Mouse (Mus musculus): ENCODE results near the gene Ky. TPM values are rescaled to one million over a fixed set of nuclear protein-coding genes. Genes with fewer than 3 reads are reported as not detected.

Gene Ky
- polyA plus RNA-seq, 1 experiment from 2014 or later: 0.03 TPM

DNA sequence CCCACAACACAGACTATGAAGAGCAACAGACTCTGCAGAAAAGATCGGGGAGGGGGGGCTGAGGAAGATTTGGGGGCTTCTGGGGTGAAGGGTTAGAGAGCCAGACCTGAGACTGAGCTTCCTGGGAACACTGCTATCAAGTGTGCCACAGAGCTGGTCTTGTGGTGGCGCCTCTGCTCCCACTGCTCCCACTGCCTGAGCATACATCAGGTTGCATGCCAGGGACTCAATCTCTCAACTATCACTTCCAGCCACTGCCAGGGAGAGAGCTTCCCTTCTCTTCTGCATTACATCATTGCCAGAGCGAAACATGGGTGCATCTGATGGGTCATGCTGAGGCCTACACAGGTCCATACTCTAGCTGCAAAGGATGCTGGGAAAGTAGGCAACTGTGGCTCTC, 2.8 kb downstream of the Ky start:
- H3K4me2 ChIP-seq: no peak overlapping the region
- H3K27ac ChIP-seq: no peak overlapping the region
- H3K9me3 ChIP-seq (replicated peaks): no peaks in the 10 kb centered on the region
- H3K9ac ChIP-seq: no peak overlapping the region
- ATAC-seq (ENCODE audit: low read depth): no peak
- peaks cover 37% of the 10 kb centered on the region for H3K27me3 ChIP-seq
- 65% methylated on average over 3 of the region's 3 CpGs for WGBS (ENCODE audit: insufficient replicate concordance)
- DNase-seq: no peak
- no peaks in the 10 kb centered on the region for H3K36me3 ChIP-seq
- no peak overlapping the region for H3K4me3 ChIP-seq (replicated peaks)
- H3K4me1 ChIP-seq (replicated peaks): no peaks in the 10 kb centered on the region

DNA sequence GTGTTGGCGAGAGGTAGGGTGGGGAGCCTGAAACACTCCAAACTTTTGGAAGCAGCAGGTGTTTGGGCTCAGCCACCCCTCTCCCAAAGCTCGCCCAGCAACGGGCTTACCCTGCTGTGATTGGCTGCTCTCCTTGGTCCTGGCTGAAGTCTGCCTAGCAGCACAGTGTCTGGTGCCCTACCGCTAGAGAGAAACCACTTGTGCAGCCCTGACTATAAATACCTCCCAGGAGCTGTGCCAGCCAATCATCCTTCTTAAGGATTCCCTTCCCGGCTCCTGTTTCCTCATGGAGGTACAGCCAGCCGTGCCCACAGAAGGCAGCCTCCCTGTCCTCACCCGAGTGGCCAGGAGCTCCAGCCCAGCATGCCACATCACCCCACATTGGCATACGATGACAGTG, 5.9 kb downstream of the Ky start:
- H3K27me3 ChIP-seq: peaks cover 30% of the 10 kb centered on the region
- ATAC-seq (ENCODE audit: low read depth) (no peak), DNase-seq (no peak)
- WGBS (ENCODE audit: insufficient replicate concordance): 40% methylated on average over 8 of the region's 8 CpGs
- no peaks in the 10 kb centered on the region for H3K9me3 ChIP-seq (replicated peaks)
- H3K36me3 ChIP-seq: no peaks in the 10 kb centered on the region
- H3K9ac ChIP-seq: no peak overlapping the region
- no peak overlapping the region for H3K27ac ChIP-seq
- H3K4me2 ChIP-seq: no peak overlapping the region
- H3K4me1 ChIP-seq (replicated peaks): no peaks in the 10 kb centered on the region
- H3K4me3 ChIP-seq (replicated peaks): no peak overlapping the region

DNA sequence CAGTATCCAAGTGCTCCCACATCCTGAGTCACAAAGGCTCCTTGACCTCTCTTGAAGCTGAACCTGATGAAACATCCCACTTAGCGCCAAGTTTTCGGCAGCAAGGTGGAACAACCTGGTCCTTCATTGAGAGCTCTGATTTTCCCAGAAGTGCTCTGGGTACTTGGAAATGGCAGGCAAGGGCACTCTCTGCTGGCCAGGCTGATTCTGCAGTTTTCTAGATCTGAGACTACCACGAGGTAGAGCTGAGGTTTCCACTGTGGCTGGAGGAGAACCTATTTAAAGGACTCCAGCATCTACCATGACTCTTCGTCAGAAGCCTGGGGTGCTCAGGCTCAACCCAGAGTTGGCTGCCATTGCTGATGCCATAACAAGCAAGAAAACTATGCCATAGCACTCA, 8.0 kb downstream of the Ky start:
- Histone ChIP-seq H3K9ac (no peak overlapping the region), H3K9me3 (replicated peaks) (no peaks in the 10 kb centered on the region), H3K4me2 (no peak overlapping the region), H3K27ac (no peak overlapping the region), H3K27me3 (peaks cover 9% of the 10 kb centered on the region; the same call in 1 of the 2 replicates), H3K36me3 (no peaks in the 10 kb centered on the region), H3K4me3 (replicated peaks) (no peak overlapping the region), H3K4me1 (replicated peaks) (no peaks in the 10 kb centered on the region)
- ATAC-seq (ENCODE audit: low read depth) (no peak), DNase-seq (no peak)
- WGBS (ENCODE audit: insufficient replicate concordance): 49% methylated on average over 4 of the region's 4 CpGs

DNA sequence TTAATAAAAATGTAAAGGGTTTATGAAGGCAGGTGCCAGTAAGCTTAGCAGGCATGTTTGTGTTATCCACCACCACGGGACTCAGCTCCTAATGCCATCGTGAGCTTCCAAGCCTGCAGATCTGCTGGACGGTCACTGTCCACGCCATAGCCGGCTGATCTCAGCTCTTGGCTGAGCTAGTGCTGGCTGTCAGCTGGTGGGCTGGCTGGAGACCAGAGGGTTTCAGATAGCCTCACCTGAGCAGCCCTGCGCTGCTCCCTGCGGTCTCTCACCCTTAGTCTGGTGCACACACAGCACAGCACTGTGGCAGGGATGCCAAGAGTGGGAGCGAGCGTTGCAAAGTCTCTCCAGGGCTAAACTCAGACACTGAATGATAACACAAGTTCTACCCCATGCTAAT, 12.9 kb downstream of the Ky start:
- Histone ChIP-seq H3K27ac (no peak overlapping the region), H3K4me2 (no peak overlapping the region), H3K36me3 (no peaks in the 10 kb centered on the region), H3K9me3 (replicated peaks) (no peaks in the 10 kb centered on the region), H3K4me1 (replicated peaks) (no peaks in the 10 kb centered on the region), H3K4me3 (replicated peaks) (no peak overlapping the region), H3K9ac (no peak overlapping the region), H3K27me3 (peaks cover 8% of the 10 kb centered on the region; the same call in 1 of the 2 replicates)
- DNase-seq: no peak
- WGBS (ENCODE audit: insufficient replicate concordance): 74% methylated on average over 9 of the region's 9 CpGs
- no peak for ATAC-seq (ENCODE audit: low read depth)

DNA sequence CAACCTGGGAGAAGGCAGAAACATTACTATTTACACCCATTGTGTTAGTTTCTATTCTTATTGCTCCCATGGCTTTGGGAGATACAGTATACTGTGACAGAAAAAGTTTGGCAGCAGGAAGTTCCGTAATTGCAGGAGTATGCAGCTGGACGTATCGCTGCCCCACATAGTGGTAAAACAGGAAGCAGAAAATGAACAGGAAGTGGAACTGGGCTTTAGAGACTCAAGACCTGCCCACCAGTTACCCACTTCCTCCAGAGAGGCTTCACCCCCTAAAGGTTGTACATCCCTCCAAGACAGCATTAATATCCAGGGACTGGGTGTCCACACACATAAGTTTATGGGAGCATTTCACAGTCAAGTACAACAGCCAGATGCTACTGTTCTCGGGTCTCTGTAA, 15.8 kb downstream of the Ky start:
- Histone ChIP-seq H3K36me3 (no peaks in the 10 kb centered on the region), H3K9me3 (replicated peaks) (no peaks in the 10 kb centered on the region), H3K4me1 (replicated peaks) (no peaks in the 10 kb centered on the region), H3K4me2 (no peak overlapping the region), H3K27ac (no peak overlapping the region), H3K4me3 (replicated peaks) (no peak overlapping the region), H3K9ac (no peak overlapping the region), H3K27me3 (no peaks in the 10 kb centered on the region)
- WGBS (ENCODE audit: insufficient replicate concordance): 34% methylated on average over 4 of the region's 4 CpGs
- ATAC-seq (ENCODE audit: low read depth) (no peak), DNase-seq (no peak)

DNA sequence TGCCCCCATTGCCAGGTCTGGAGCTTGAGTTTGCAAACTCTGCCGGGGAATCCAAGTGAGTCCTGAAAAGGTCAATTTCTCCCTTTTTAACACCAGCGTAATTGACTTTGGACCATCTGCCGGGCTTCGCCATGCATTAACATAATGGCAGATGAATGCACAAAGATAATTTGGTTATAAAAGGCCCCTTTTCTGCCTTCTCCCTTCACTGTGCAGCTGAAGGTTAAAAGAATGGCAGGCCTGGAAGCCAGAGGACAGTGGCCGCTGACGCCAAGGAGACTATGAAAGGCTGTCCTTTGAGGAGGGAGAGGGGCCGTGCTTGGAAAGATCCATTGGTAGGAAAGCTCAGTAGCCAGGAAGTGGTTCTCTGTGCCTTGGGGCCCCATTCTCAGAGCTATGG, 22.6 kb downstream of the Ky start:
- H3K9me3 ChIP-seq (replicated peaks): no peaks in the 10 kb centered on the region
- no peak overlapping the region for H3K4me2 ChIP-seq
- 76% methylated on average over 7 of the region's 7 CpGs for WGBS (ENCODE audit: insufficient replicate concordance)
- H3K36me3 ChIP-seq: no peaks in the 10 kb centered on the region
- H3K4me1 ChIP-seq (replicated peaks): no peaks in the 10 kb centered on the region
- no peak overlapping the region for H3K27ac ChIP-seq
- DNase-seq (no peak), ATAC-seq (ENCODE audit: low read depth) (no peak)
- H3K4me3 ChIP-seq (replicated peaks): no peak overlapping the region
- no peak overlapping the region for H3K9ac ChIP-seq
- H3K27me3 ChIP-seq: no peaks in the 10 kb centered on the region

DNA sequence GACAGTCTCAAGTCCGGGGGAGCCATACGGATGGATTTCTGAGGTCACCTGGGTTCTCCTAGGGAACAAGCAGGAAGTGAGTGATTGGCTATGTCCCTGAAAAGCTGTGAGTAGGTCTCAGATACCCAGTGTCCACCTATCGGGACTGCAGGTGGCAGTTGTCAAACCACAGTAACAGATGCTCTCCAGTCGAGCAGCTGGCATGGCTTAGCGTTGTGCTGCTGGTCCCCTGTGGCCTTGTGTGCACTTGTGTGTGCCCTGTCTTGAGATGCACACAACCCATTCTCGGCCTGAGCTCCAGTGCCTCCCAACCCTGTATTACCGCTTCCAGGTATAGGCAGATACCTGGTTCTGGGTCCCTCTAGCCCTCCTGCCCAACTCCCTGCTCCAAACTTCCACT, 23.0 kb downstream of the Ky start:
- DNase-seq: no peak
- Histone ChIP-seq H3K4me3 (replicated peaks) (no peak overlapping the region), H3K4me2 (no peak overlapping the region), H3K36me3 (no peaks in the 10 kb centered on the region), H3K9me3 (replicated peaks) (no peaks in the 10 kb centered on the region), H3K4me1 (replicated peaks) (no peaks in the 10 kb centered on the region), H3K27ac (no peak overlapping the region), H3K27me3 (no peaks in the 10 kb centered on the region), H3K9ac (no peak overlapping the region)
- 70% methylated on average over 7 of the region's 7 CpGs for WGBS (ENCODE audit: insufficient replicate concordance)
- ATAC-seq (ENCODE audit: low read depth): no peak

DNA sequence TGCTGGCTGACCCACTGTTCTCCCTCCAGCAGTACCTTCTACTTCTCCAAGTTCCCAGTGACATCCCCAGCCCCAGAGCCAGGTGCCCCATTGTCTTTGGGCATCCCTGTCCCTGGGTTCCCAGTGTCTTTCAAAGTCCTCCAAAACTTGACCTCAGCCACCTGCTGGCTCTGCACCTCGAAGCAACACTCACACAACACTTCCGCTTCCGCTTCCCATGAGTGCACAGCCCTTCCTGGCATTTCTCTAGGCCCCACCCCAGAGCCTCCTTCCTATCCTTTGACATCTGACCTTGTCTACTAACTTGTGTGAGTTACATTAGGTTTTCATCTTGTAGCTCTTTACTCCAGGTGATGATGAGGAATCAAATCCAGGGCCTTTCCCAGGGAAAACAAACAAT, 23.5 kb downstream of the Ky start:
- Histone ChIP-seq H3K9ac (no peak overlapping the region), H3K9me3 (replicated peaks) (no peaks in the 10 kb centered on the region), H3K4me2 (no peak overlapping the region), H3K36me3 (no peaks in the 10 kb centered on the region), H3K27me3 (no peaks in the 10 kb centered on the region; the same call in 1 of the 2 replicates), H3K4me1 (replicated peaks) (no peaks in the 10 kb centered on the region), H3K4me3 (replicated peaks) (no peak overlapping the region), H3K27ac (no peak overlapping the region)
- no peak for ATAC-seq (ENCODE audit: low read depth)
- DNase-seq: no peak
- WGBS (ENCODE audit: insufficient replicate concordance): 59% methylated on average over 3 of the region's 3 CpGs

DNA sequence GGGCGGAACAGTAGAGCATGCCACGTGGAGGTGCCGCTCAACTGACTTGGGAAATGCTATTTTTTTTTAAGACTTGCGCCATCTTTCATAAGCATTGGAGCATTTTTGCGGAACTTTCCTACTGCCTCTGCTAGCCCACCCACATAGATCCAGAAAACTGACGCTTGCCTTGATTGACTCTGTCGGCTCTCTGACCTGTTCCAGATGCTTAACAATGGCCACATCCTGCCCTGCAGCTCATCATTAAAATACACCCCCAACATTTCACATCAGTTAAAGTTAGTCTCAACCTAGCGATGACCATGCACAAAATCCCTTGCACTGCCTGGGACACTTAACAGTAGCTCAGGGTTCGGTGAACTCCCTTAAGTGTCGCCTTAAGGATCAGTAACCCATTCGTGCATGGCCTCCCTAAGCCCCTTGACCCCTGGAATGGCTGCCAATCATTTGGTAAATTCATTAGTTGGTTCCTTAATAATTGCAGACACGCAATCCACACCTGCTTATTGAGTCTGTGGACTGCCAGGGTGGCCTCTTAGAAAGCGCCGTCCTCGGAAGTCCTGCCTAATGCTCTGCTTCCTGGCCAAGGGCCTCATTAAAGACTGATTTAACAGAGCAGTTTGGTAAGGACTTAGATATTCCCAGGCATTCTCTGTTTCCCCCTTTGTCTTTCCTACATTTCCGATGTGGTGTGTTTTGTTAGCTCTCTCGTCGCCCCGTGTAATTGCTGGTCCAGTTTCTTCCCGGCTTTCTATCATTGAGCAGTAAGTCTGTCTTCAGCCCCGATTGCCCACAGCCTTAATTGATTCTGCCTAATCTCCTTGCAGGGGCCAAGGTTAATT, 25.7 kb downstream of the Ky start:
- 71% methylated on average over 21 of the region's 21 CpGs for whole genome bisulfite sequencing (ENCODE audit: insufficient replicate concordance)

DNA sequence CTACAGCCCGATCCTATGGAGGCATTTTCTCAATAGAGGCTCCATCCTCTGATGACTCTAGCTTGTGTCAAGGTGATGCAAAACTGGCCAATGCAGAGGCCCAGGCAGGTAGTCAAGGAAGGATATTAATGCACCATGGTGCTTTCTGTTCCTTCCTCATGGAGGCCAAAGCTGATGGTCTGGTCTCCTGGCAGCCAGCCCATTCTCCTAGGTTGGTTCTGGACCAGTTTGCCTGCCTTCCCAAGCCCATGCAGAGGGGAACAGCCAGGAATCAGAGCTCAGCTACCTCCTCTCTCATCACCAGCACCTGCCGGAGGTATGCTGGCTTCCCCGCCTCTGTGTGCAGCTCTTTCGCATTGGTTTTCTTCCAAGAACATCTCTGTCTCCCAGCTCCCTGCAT, 31.4 kb downstream of the Ky start:
- ATAC-seq (ENCODE audit: low read depth) (no peak), DNase-seq (no peak)
- Histone ChIP-seq H3K27ac (no peak overlapping the region), H3K4me2 (no peak overlapping the region), H3K27me3 (peaks cover 9% of the 10 kb centered on the region; the same call in 1 of the 2 replicates), H3K9me3 (replicated peaks) (no peaks in the 10 kb centered on the region), H3K36me3 (no peaks in the 10 kb centered on the region), H3K4me3 (replicated peaks) (no peak overlapping the region), H3K9ac (no peak overlapping the region), H3K4me1 (replicated peaks) (no peaks in the 10 kb centered on the region)
- 59% methylated on average over 4 of the region's 4 CpGs for WGBS (ENCODE audit: insufficient replicate concordance)

More for the DNA sequence above, 25.7 kb downstream of the Ky start:
- Histone ChIP-seq H3K4me3 (replicated peaks) (no peak overlapping the region), H3K36me3 (no peaks in the 10 kb centered on the region), H3K27me3 (no peaks in the 10 kb centered on the region; the same call in 1 of the 2 replicates), H3K4me2 (no peak overlapping the region), H3K27ac (no peak overlapping the region), H3K4me1 (replicated peaks) (no peaks in the 10 kb centered on the region), H3K9me3 (replicated peaks) (no peaks in the 10 kb centered on the region), H3K9ac (no peak overlapping the region)
- DNase-seq (no peak), ATAC-seq (ENCODE audit: low read depth) (no peak)

DNA sequence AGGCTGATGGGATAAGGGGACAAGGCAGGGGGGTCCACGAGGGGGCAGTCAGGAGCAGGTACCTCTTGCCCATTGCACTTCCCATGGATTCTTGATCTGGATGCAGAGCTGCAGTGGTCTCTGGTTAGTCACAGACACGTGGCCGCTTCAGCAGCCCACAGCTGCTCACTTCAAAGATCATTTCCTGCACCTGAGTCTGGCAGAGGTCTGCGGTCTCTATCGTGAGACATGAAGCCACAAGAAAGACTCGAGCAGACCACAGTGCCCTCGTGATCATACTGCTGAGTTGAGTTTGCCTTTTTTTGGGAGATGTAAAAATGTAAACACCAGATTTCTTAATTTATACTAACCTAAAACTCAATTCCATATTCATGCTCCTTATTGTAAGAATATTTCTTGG, 34.1 kb downstream of the Ky start:
- no peaks in the 10 kb centered on the region for H3K4me1 ChIP-seq (replicated peaks)
- no peak for ATAC-seq (ENCODE audit: low read depth)
- no peak overlapping the region for H3K4me2 ChIP-seq
- H3K4me3 ChIP-seq (replicated peaks): no peak overlapping the region
- H3K9me3 ChIP-seq (replicated peaks): no peaks in the 10 kb centered on the region
- no peak for DNase-seq
- no peaks in the 10 kb centered on the region for H3K36me3 ChIP-seq
- H3K9ac ChIP-seq: no peak overlapping the region
- H3K27ac ChIP-seq: no peak overlapping the region
- H3K27me3 ChIP-seq: peaks cover 24% of the 10 kb centered on the region
- 16% methylated on average over 7 of the region's 7 CpGs for WGBS (ENCODE audit: insufficient replicate concordance)

DNA sequence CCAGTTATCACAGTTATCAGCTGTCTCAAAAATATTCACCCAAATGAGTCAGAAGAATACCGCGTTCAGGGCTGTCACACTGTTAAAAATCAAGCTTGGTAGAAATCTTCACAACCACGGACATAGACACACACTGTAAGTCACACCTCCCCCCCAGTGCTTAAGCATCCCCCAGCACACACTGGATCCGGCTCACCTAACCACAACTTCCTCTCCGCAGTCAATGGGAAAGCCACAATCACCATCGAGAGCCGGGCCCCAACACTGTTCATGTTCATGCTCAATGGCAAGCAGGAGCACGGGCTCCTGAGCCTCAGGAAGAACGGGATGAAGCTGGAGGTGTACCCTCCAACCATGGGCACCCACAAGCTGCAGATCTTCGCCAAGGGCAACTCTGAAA, 36.1 kb downstream of the Ky start:
- 15% methylated on average over 10 of the region's 10 CpGs for WGBS (ENCODE audit: insufficient replicate concordance)
- ATAC-seq (ENCODE audit: low read depth) (no peak), DNase-seq (no peak)
- Histone ChIP-seq H3K27ac (no peak overlapping the region), H3K4me2 (no peak overlapping the region), H3K4me3 (replicated peaks) (no peak overlapping the region), H3K4me1 (replicated peaks) (no peaks in the 10 kb centered on the region), H3K9ac (no peak overlapping the region), H3K27me3 (peaks cover 38% of the 10 kb centered on the region), H3K36me3 (no peaks in the 10 kb centered on the region), H3K9me3 (replicated peaks) (no peaks in the 10 kb centered on the region)

Measured in liver, embryonic 13.5 days (tissue).